Mouse (Mus musculus) olfactory bulb, adult 2 months (tissue): ENCODE measurements at regions not wholly inside any gene's neighbourhood (a gene's known extent, or its start where the extent isn't known, plus 50 kb on each side); places are given as distances from the start of the nearest gene placed in this dataset.

Source experiments
- CTCF ChIP-seq: fragments of 200-500 bp; IDR thresholded peaks from 2 replicates; pipeline ENCODE4 v1.5.1; 2012; ENCODE audit warnings: low read depth, mild to moderate bottlenecking, low read length, moderate library complexity; ENCODE audit not compliant: insufficient read depth
- POLR2A ChIP-seq: fragments of 200-500 bp; IDR thresholded peaks from 2 replicates; pipeline ENCODE4 v1.6.1; 2012; ENCODE audit warnings: mild to moderate bottlenecking, low read depth, low read length, moderate library complexity; ENCODE audit not compliant: insufficient read depth

GRCm38 (mm10) chr7:40620761-40621160, 277.4 kb upstream of the Vstm2b start:
- TF ChIP-seq CTCF (no peak), POLR2A (no peak)
